Mouse (Mus musculus) embryonic facial prominence, embryonic 13.5 days (tissue): ENCODE data around the gene Mapk10. TPM values are rescaled to one million over a fixed set of nuclear protein-coding genes. Genes with fewer than 3 reads are reported as not detected.
"Not testable (repeated sequence)": the region's sequence is repeated elsewhere in the genome, so short reads cannot be mapped to it uniquely, and the experiment has no call there.

Experiments
- ATAC-seq: fragments of 200-750 bp; cut with Nextera tagmentation; 2 replicates; pipeline ENCODE4 v1.8.0; 2017; ENCODE audit warnings: low read depth; ENCODE audit not compliant: insufficient number of reproducible peaks, insufficient read depth, low FRiP score, low TSS enrichment
- H3K27ac ChIP-seq: fragments of 300-500 bp; sonication (generic); 2 replicates; pipeline ENCODE4 v1.5.1; 2015; ENCODE audit warnings: moderate library complexity, mild to moderate bottlenecking, inconsistent platforms
- H3K27me3 ChIP-seq: fragments of 300-500 bp; sonication (generic); 2 replicates; pipeline ENCODE4 v1.6.1; 2015; ENCODE audit warnings: mild to moderate bottlenecking, inconsistent platforms
- H3K36me3 ChIP-seq: fragments of 300-500 bp; sonication (generic); 2 replicates; pipeline ENCODE4 v1.6.1; 2015; ENCODE audit warnings: mild to moderate bottlenecking, inconsistent platforms
- H3K4me1 ChIP-seq: fragments of 300-500 bp; sonication (generic); 2 replicates; pipeline ENCODE4 v1.6.1; 2015; ENCODE audit warnings: inconsistent platforms
- H3K4me2 ChIP-seq: fragments of 300-500 bp; sonication (generic); 2 replicates; pipeline ENCODE4 v1.6.1; 2015; ENCODE audit warnings: moderate library complexity, mild to moderate bottlenecking, inconsistent platforms
- H3K4me3 ChIP-seq: fragments of 300-500 bp; sonication (generic); 2 replicates; pipeline ENCODE4 v1.5.1; 2015; ENCODE audit warnings: mild to moderate bottlenecking, inconsistent platforms
- H3K9ac ChIP-seq: fragments of 300-500 bp; sonication (generic); 2 replicates; pipeline ENCODE4 v1.6.1; 2015; ENCODE audit warnings: mild to moderate bottlenecking, inconsistent platforms
- H3K9me3 ChIP-seq: fragments of 300-500 bp; sonication (generic); 2 replicates; pipeline ENCODE4 v1.6.1; 2016; ENCODE audit warnings: inconsistent platforms
- WGBS: fragments of 180-500 bp; shearing (Covaris S2); methylation state at CpG from one replicate; pipeline ENCODE4 v1.1.7; 2015; ENCODE audit warnings: mixed read lengths; 5-methylcytosine and 5-hydroxymethylcytosine counted together
- polyA plus RNA-seq: library from polyadenylated mRNA; unstranded; fragments of >200 nt; fragmentation: Nextera tagmentation; extraction: Ambion mirVana; gene quantifications from 2 replicates; pipeline ENCODE4 v1.2.1, GENCODE M21; 2015

Mapk10 gene
- polyA plus RNA-seq, 1 experiment from 2014 or later: 2.4 TPM

DNA sequence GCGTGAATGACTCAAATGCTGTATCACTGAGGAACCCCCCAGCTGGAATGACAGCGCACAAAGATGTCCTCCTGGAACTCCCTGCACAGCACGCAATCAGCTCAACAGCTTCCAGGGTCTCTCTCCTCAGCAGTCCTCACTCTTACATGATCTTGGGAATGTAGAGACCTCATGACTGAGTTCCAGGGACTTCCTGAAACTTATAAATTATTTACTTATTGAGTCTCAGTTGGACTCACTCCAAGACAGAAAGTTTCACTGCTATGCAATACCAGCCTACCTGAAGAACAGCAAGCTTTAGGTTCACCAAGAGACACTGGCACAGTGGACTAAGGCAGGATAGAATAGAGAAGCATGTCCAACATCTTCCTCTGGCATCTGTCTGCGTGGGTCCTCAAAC lies 312.8 kb downstream of the Mapk10 start:
- Histone ChIP-seq H3K27me3 (no peaks in the 10 kb centered on the region), H3K4me1 (no peaks in the 10 kb centered on the region), H3K27ac (no peak overlapping the region), H3K4me2 (no peak overlapping the region), H3K36me3 (peaks cover 15% of the 10 kb centered on the region), H3K4me3 (no peak overlapping the region), H3K9me3 (no peaks in the 10 kb centered on the region), H3K9ac (no peak overlapping the region)
- ATAC-seq: no peak
- WGBS: 87% methylated on average over 4 of the region's 4 CpGs

DNA sequence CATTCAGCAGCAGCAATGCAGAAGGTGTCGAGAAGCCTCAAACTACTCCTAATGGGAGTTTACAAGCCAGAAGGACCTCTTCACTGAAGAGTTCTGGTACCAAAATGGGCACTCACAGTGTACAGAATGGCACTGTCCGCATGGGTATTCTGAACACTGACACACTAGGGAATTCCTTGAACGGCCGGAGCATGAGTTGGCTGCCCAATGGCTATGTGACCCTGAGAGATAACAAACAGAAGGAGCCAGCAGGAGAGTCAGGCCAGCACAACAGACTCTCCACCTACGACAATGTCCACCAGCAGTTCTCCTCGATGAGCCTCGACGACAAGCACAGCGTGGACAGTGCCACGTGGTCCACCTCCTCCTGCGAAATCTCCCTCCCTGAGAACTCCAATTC lies 318.9 kb downstream of the Mapk10 start:
- Histone ChIP-seq H3K4me1 (no peaks in the 10 kb centered on the region), H3K9me3 (no peaks in the 10 kb centered on the region), H3K4me2 (no peak overlapping the region), H3K27ac (no peak overlapping the region), H3K36me3 (peaks cover 19% of the 10 kb centered on the region), H3K9ac (no peak overlapping the region), H3K27me3 (no peaks in the 10 kb centered on the region), H3K4me3 (no peak overlapping the region)
- WGBS: 93% methylated on average over 11 of the region's 11 CpGs
- ATAC-seq: no peak

DNA sequence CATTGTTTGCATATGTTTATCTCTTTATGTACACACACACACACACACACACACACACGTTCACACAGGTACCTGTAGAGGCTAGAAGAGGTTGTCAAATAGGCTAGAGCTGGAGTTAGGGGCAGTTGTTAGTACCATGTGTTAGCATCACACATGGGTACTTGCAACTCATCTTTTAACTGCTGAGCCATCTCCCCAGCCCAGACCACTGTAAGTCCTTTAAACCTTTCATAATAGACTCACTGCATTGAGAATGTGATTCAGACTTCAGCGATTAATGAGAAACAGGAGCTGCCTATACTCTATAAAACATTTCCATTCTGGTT lies 322.0 kb downstream of the Mapk10 start:
- WGBS: 76% methylated on average over 2 of the region's 2 CpGs
- no peak for ATAC-seq
- Histone ChIP-seq H3K9me3 (no peaks in the 10 kb centered on the region), H3K27ac (no peak overlapping the region), H3K4me1 (no peaks in the 10 kb centered on the region), H3K27me3 (no peaks in the 10 kb centered on the region), H3K4me2 (no peak overlapping the region), H3K4me3 (no peak overlapping the region), H3K9ac (no peak overlapping the region), H3K36me3 (peaks cover 15% of the 10 kb centered on the region)

DNA sequence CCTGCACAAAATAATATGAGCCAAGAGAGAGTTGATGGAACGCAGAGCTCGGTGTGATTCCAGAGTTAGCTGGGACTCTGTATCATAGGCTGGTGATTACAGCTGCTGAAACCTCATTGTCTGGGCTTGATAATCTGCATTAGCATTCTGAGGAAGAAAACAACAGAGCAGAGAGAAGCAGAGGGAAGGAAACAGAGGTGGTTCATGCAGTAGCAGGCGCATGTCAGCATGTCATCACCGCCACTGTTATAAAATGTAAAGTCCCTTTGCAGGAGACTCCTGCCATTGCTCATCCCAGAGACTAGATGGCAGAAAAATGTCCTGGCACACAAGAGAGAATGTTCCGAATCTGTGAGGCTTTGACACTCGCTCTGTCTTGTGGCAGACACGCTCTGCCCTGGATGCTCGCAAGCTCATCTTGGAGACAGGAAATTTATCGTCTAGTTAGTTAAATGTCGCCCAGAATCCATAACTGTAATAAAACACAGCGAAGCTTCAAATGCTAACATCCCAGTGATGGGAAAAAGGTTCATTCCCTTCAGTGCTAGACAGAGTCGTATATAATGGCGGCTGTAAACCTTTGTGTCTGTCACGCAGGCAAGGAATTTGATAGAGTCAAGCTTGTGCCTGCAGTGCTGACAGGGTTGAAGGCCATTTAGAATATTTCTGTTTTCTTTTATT lies 322.5 kb downstream of the Mapk10 start:
- Histone ChIP-seq H3K27me3 (no peaks in the 10 kb centered on the region), H3K4me1 (no peaks in the 10 kb centered on the region), H3K9me3 (no peaks in the 10 kb centered on the region), H3K27ac (no peak overlapping the region), H3K9ac (no peak overlapping the region), H3K4me3 (no peak overlapping the region), H3K4me2 (no peak overlapping the region), H3K36me3 (peaks cover 15% of the 10 kb centered on the region)
- no peak for ATAC-seq
- 84% methylated on average over 14 of the region's 14 CpGs for WGBS

DNA sequence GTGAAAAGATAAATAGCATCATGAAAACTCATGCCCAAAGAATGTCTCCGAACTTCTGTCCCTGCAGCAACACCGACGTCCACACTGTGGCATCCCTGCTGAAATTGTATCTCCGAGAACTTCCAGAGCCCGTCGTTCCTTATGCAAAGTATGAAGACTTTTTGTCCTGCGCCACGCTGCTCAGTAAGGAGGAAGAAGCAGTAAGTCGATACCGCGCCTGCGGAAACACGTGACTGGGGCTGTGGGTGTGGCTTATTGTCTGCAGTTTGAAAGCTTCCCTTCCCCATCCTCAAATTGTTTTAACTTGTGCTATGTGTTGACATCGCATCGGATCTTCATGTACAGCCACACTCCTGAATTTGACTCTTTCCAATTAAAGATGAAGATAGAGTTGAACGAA lies 335.5 kb downstream of the Mapk10 start:
- no peaks in the 10 kb centered on the region for H3K27me3 ChIP-seq
- no peak for ATAC-seq
- no peaks in the 10 kb centered on the region for H3K9me3 ChIP-seq
- H3K27ac ChIP-seq: no peak overlapping the region
- H3K4me3 ChIP-seq: no peak overlapping the region
- H3K4me1 ChIP-seq: peaks cover 4% of the 10 kb centered on the region; the same call in 1 of the 2 replicates
- H3K36me3 ChIP-seq: peaks cover 11% of the 10 kb centered on the region
- H3K4me2 ChIP-seq: no peak overlapping the region
- 58% methylated on average over 16 of the region's 16 CpGs for WGBS
- no peak overlapping the region for H3K9ac ChIP-seq

DNA sequence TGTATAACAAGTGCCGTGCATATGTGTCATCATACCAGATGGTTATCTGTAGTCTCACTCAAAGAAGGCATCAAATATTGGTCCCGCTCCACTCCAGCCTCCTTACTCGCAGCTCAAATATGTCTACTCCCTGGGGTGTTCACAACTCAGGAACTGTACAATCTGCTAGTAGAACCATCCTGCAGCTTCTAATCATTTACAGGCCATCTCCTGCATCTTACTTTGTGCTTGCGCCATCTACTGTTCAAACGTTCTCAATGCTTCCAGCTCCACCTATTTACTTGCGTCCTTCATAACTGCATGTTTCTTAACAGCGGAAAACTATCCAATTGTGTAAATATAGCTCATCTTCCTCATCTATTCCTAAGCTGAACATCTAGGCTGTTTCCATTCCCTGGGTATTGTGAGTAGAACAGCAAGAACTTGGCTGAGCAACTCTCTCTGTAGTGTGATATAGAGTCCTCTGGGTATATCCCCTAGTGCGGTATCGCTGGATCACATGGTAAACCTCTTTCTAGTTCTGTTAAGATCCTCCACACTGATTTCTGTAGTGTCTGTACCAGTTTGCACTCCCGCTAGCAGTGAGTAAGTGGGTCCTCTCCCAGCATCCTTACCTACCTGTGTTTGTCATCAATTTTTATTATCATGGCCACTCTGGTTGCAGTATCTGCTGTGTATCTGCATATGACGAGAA lies 336.4 kb downstream of the Mapk10 start:
- no peak overlapping the region for H3K4me3 ChIP-seq
- no peaks in the 10 kb centered on the region for H3K9me3 ChIP-seq
- no peak for ATAC-seq
- 36% methylated on average over 11 of the region's 11 CpGs for WGBS
- H3K9ac ChIP-seq: no peak overlapping the region
- H3K36me3 ChIP-seq: peaks cover 7% of the 10 kb centered on the region; the same call in 1 of the 2 replicates
- no peak overlapping the region for H3K27ac ChIP-seq
- 0 out of 2 replicates have a peak overlapping the region, but pooled peaks have one; percentile 9 for H3K4me2 ChIP-seq
- peaks cover 10% of the 10 kb centered on the region; the same call in 1 of the 2 replicates for H3K4me1 ChIP-seq
- H3K27me3 ChIP-seq: no peaks in the 10 kb centered on the region

DNA sequence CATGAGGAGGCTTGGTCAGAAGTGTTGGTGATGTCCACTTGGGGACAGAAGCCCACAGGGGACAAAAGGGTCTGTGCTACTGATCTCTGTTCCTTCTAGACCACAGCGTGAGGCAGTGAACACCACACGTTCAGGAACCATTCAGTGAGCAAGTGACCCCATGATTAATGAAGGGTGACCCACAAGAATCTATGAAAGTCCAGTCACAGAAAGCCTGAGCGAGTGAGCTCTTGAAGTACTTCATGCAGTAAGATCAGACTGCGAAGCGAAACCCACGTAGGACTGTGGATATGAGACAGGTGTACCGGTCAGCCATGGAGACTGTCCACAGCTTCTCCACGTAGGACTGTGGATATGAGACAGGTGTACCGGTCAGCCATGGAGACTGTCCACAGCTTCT lies 338.1 kb downstream of the Mapk10 start:
- WGBS: 92% methylated on average over 9 of the region's 9 CpGs
- H3K4me3 ChIP-seq, H3K27me3 ChIP-seq, H3K36me3 ChIP-seq, H3K4me2 ChIP-seq, ATAC-seq, H3K27ac ChIP-seq, H3K9me3 ChIP-seq, H3K9ac ChIP-seq: not testable (repeated sequence)
- peaks cover 10% of the 10 kb centered on the region; the same call in 1 of the 2 replicates for H3K4me1 ChIP-seq

DNA sequence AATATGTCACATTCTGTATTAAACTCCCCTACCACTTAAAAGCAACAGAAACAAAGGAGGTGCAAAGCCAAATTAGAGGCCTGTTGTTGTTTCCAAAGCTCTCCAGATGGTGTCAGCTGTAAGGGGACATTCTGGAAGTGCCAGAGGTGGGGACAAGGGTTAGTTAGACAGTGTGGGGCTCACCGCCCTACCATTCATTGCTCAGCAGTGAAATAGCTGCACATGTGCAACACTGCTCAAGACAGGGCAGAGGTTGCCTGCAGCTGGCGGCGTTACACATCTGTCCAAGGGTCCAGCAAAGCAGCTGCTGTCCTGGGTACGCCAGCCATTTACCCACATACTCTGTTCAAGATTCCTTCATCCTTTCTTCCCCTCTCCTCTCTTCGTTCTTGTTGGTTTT lies 342.9 kb downstream of the Mapk10 start:
- ATAC-seq: no peak
- Histone ChIP-seq H3K9me3 (no peaks in the 10 kb centered on the region), H3K4me1 (peaks cover 7% of the 10 kb centered on the region; the same call in 1 of the 2 replicates), H3K27ac (no peak overlapping the region), H3K4me2 (no peak overlapping the region), H3K4me3 (no peak overlapping the region), H3K27me3 (no peaks in the 10 kb centered on the region), H3K9ac (no peak overlapping the region), H3K36me3 (no peaks in the 10 kb centered on the region)
- 58% methylated on average over 5 of the region's 5 CpGs for WGBS

DNA sequence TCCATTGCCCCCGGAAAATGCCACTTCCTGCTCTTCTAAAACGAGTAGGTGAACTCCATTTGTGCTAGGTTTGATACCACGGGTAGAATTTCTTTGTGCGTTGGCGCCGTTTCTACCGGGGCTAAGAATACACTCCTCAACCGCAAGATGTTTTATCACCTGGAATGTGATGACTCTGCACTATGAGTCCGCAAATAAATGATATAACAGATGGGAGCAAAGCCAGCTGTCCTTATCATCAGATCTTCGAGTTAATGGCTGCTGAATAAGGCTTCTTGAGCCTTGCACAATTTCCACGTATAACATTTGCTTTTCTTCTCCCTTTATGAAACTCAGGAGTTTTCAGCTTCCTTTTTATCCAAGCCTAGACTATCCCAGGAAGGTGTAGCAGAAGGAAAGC lies 351.4 kb downstream of the Mapk10 start:
- Histone ChIP-seq H3K27me3 (no peaks in the 10 kb centered on the region), H3K4me3 (no peak overlapping the region), H3K9ac (no peak overlapping the region), H3K9me3 (no peaks in the 10 kb centered on the region), H3K27ac (no peak overlapping the region), H3K36me3 (peaks cover 7% of the 10 kb centered on the region), H3K4me1 (peaks cover 8% of the 10 kb centered on the region; the same call in 1 of the 2 replicates), H3K4me2 (no peak overlapping the region)
- no peak for ATAC-seq
- WGBS: 83% methylated on average over 11 of the region's 11 CpGs

DNA sequence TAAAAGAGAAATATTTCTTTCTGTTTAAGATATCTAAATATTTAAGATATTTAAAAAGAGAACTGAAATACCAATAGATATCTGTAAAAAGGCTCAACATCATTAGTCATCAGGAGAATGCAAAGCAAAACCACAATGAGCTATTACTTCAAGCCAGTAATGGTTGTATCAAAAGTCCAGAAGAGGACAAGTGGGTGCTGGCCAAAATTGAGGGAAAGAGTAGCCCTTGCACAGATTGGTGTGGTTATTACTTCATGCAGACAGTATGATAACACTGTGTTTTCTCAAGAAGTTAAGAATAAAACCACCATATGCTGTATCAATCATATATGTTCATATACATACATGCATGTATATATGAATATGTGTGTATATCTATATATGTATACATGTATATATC lies 353.1 kb downstream of the Mapk10 start:
- Histone ChIP-seq H3K27me3 (no peaks in the 10 kb centered on the region), H3K27ac (no peak overlapping the region), H3K4me2 (no peak overlapping the region), H3K9me3 (no peaks in the 10 kb centered on the region), H3K4me3 (no peak overlapping the region), H3K4me1 (peaks cover 8% of the 10 kb centered on the region; the same call in 1 of the 2 replicates), H3K9ac (no peak overlapping the region), H3K36me3 (peaks cover 7% of the 10 kb centered on the region)
- ATAC-seq: no peak
